Mouse (Mus musculus) liver, embryonic 18 days (tissue): ENCODE measurements around the gene Pth2. TPM values are rescaled to one million over a fixed set of nuclear protein-coding genes. Genes with fewer than 3 reads are reported as not detected.

ENCODE experiments used
- polyA plus RNA-seq: library from polyadenylated mRNA; depleted of rRNA; stranded (reverse); fragments of >200 nt; gene quantifications from 2 replicates; pipeline ENCODE4 v1.2.3, GENCODE M21; 2012; rRNA removed

The Pth2 gene
- not detected in 2 replicates for polyA plus RNA-seq

DNA sequence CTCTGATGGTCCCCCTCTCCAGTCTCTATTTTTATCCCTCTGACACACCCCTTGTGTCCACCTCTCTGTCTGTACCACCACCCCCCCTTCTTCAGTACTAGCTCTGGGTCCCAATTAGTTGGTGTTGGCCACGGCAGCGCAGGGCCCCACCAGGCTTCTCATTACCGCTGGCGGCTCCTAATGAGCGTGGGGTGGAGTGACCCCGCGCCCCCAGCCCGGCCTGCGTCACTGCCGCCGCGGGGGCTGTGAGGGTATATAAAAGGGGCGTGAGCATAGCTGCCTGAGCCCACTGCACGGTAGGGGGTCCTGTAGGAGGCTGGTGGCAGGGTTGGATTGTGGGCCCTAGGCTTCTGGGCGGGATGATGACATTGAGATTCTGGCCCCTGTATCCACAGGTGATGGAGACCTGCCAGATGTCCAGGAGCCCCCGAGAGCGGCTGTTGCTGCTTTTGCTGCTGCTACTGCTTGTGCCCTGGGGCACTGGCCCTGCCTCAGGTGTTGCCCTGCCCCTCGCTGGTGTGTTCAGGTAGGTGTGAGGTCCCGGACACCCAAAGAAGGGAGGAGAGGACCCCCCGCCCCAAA, at the start of gene Pth2:
TSS of gene Pth2 (plus strand) at position 100 of the 582 bp plus-strand sequence.

DNA sequence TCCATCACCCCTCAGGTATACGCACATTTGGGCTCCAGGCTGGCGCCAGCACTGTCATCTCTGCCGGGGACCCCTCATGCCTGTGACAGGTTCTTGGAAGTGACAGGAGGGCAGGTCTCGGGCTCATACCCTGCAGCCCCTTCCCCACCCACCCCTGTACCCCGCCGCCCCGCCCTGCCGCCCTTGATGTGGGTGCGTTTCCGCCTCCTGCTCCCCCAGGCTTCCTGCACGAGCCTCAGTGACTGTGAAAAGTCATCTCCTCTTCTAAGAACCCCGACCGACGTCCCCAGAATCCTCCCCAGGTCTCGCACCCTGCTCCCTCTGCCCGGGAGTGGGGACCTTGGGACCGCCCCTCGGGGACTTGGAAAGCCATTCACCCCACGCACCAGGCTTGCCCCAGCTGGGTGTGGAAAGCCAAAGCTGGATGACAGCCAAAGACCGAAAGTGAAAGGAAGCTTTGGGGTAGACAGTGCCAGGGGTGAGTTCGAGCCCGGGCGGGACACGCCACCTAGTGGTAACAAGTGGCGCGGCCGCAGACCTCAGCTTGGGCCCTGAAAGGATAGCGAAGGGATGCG, 44.7 kb upstream of the Pth2 start, which contains the start of the genes Gm45713 and Flt3l:
TSS of gene Gm45713 (minus strand) at position 239 of the 575 bp plus-strand sequence.
TSS of gene Flt3l (minus strand) at position 440 of the 575 bp plus-strand sequence.

DNA sequence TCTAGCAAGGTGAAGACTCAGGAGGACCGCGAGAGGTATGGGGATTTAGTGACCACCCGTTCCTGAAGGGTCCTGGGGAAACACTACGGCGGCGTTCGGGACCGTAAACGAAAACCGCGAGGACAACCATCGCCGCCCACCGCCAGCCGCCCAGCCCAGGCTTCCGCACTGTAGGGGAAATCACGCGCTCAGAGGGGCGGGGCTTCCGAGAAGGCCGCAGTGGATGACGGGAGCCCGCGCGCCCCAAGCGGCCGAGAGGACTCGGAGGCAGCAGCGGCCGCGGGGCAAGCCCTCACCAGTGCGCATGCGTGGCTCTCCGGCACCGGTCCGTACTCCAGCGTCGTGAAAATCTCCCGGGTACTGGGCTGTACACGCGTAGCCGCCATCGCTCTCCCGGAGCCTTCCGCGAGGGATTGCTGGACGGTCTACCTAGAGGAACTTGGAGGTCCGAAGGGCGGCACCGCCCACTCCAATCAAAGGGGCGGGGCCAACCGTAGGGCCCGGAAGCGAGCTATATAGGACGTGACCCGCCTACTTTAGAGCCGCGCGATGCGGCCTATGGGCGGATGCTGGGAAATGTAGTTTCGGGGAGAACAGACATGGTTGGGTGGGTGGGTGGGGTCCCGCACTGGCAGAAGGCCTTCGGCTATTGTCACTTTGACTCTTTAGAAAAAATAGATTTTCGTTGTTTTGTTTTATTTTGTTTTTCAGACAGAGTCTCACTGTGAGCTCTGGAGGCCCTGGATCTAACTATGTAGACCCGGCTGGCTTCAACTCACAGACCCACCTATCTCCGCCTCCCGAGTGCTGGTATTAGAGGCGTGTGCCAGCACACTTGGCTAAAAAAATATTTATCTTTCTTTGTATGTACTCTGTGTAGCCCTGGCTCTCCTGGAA, 26.5 kb upstream of the Pth2 start, which contains the start of the genes Pih1d1 and Aldh16a1:
TSS of gene Pih1d1 (plus strand) at position 208 of the 897 bp plus-strand sequence.
TSS of gene Aldh16a1 (minus strand) at position 489 of the 897 bp plus-strand sequence.

DNA sequence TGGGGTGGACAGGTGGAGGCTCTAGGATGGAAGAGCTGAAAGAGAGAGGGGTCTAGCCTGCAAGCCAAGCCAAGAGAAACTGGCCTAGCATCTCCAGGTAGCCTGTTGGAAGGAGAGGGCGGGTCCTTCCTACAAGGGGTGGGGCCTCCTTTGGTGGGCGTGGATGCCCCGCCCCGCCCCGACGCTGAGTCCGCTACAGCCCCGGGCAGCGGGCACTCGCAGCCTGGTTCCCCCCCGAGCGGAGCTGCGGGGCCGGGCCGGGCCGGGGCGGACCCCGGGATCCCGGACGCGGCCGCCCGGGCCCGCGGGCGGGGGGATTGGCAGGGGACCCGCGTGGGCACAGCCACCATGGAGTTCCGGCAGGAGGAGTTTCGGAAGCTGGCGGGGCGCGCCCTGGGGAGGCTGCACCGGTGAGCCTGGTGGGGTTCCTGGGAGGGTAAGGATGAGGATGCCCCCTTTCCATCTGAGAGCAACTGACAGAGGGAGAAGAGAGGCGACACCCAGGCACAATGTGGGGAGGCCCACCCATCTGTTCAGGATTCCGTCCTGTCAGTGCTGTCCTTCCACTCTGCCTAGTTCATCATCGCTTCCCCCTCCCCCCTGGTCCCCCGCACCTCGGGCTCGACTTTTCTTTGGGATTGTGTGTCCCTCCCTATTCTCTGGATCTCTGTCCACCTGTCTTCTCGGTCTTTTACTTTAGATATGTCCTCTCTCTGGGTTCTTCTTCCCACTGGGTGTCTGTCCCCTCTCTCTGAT, 16.9 kb upstream of the Pth2 start, which contains the start of gene Slc17a7:
TSS of gene Slc17a7 (plus strand) at position 215 of the 756 bp plus-strand sequence.

DNA sequence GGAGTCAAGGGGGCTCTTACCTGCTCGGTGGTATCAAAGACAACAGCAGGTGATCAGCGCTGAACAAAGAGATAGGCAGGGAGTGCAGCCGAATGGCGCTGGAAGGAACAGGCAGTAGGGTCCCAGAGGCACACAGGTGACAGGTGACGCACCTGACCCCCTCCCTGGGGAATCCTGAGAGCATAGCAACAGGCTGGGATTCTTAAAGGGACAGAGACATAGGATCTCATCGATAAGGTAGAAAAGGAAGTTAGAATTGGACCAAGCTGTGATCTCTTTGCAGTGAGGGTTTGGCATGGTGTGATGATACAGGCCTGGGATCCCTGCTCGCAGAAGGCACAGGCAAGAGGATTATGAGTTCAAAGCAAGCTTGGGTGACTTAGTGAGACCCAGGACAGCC, 1.3 kb upstream of the Pth2 start, which contains the start of gene Gfy:
TSS of gene Gfy (minus strand) at position 101 of the 400 bp plus-strand sequence.

DNA sequence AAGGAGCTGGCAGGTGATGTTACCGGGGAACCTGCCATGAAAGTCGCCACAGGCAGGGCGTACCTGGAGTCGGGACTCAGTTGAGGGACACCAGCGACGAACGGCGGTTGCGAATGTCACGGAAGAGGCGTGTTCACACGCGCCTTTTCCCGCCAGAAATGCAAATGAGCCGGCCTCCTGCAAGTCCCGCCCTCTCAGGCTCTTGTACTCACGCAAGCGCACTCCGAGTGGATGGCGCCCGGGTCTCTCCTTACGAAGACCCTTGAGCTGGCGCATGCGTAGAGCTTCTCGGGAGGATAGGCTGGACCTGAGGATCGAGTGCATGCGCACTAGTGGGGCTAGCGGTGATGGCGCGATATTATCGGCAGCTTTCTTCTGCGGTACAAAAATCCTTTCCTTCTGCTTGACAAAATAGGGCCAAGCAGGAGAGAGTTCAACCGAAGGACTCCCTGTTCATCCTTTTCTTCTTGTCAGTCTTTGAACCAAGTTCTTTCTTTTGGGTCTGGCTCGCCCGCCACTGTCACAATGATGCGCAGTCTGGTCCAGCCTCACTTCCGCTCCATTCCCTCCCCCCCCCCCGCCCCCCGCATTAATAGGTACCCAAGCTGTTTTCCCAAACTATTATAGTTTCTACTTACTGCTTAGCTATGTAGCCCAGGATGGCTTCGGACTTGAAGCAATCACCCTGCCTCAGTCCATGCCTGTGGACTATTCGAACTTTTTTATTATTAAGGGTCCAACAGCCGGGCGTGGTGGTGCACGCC, 23.8 kb downstream of the Pth2 start, which contains the start of gene Ccdc155:
TSS of gene Ccdc155 (minus strand) at position 513 of the 764 bp plus-strand sequence.

DNA sequence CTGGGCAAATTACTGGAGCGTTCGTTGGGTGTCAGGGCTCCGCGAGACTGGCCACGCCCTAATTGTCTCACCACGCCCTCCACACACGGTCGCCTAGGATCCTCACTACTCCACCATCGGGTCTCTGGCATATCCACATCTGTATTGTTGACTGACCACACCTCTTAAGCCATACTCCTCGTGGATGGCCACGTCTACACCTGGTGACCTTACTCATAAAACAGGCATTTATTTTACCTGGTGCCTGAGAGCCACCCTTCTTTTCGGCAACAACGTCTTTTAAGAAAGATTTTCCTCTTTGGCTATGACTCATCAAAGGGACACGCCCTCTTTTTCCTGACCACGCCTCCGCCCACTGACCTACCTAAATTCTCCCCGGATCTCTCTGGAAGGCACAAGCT, 31.1 kb downstream of the Pth2 start, which contains the start of gene Dkkl1:
TSS of gene Dkkl1 (minus strand) at position 297 of the 401 bp plus-strand sequence.

DNA sequence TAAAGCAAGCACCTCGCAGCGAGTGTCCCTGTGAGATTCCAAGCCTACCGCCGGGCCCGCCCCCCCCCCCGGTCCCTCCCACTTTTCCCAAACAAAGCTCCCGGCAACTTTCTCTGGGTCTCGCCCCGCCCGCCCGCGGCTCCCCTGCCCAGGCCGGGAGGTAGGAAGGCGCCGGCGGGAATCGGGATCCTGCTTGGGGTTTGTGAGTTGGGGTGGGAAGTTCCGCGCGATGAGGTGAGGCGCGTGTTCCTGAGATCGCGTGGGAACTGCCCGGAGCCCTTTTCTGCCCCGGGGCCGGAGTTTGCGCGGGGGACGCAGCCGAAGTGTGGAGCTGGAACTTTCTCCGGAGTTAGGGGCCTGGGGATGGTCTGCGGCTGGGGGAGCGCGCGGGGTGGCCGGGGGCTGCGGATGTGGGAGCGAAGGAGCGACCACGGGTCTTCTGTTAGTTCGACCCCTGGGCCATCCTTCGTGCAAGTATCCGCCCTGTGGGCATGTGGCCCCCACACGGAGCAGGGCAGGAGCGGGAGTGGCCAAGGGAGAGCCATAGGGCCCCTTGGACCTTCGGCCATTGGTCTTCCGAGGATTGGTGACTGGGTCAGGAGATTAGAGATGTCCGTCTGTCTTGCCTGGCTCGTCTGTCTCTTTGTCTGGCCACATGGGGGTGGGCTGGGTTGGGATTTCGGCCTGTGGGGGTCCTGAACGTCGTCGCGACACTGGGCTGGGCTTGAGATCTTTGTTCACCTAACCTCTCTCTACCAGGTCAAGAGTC, 35.1 kb downstream of the Pth2 start, which contains the start of gene Tead2:
TSS of gene Tead2 (plus strand) at position 81 of the 769 bp plus-strand sequence.

Other genes with a start within 250 kb of the Pth2 start
- 0.02 TPM in 1 of 2 replicates, not detected in the other for gene Tsks, start 237.8 kb upstream of the Pth2 start, polyA plus RNA-seq
- gene Cpt1c, start 206.1 kb upstream of the Pth2 start, polyA plus RNA-seq = 2.3 and 2.6 TPM in 2 replicates
- 105 and 112 TPM in 2 replicates for gene Prmt1, start 194.4 kb upstream of the Pth2 start, polyA plus RNA-seq
- gene Irf3, start 183.3 kb upstream of the Pth2 start, polyA plus RNA-seq = 50.0 and 54.3 TPM in 2 replicates
- 9.0 and 9.5 TPM in 2 replicates for gene Bcl2l12, start 182.3 kb upstream of the Pth2 start, polyA plus RNA-seq
- gene Scaf1, start 164.6 kb upstream of the Pth2 start, polyA plus RNA-seq = 13.5 and 17.4 TPM in 2 replicates
- 41.8 and 53.8 TPM in 2 replicates for gene Rras, start 163.0 kb upstream of the Pth2 start, polyA plus RNA-seq
- 1.1 and 1.7 TPM in 2 replicates for gene Prr12, start 128.1 kb upstream of the Pth2 start, polyA plus RNA-seq
- gene Nosip, start 118.6 kb upstream of the Pth2 start, polyA plus RNA-seq = 24.0 and 24.4 TPM in 2 replicates
- 17.7 and 19.5 TPM in 2 replicates for gene Prrg2, start 118.3 kb upstream of the Pth2 start, polyA plus RNA-seq
- 18.6 and 20.0 TPM in 2 replicates for gene Rcn3, start 88.8 kb upstream of the Pth2 start, polyA plus RNA-seq
- 64.9 and 71.1 TPM in 2 replicates for gene Fcgrt, start 77.1 kb upstream of the Pth2 start, polyA plus RNA-seq
- gene Rps11, start 56.6 kb upstream of the Pth2 start, polyA plus RNA-seq = 256 and 267 TPM in 2 replicates
- 1,073 and 1,547 TPM in 2 replicates for gene Rpl13a, start 52.2 kb upstream of the Pth2 start, polyA plus RNA-seq
- gene Gm45713, start 44.8 kb upstream of the Pth2 start, polyA plus RNA-seq = 0.05 and 0.17 TPM in 2 replicates
- 7.5 and 8.3 TPM in 2 replicates for gene Flt3l, start 44.6 kb upstream of the Pth2 start, polyA plus RNA-seq
- 32.5 and 35.0 TPM in 2 replicates for gene Pih1d1, start 26.7 kb upstream of the Pth2 start, polyA plus RNA-seq
- 20.1 and 26.3 TPM in 2 replicates for gene Aldh16a1, start 26.4 kb upstream of the Pth2 start, polyA plus RNA-seq
- gene Slc17a7, start 17.0 kb upstream of the Pth2 start, polyA plus RNA-seq = 0.01 TPM in 2 replicates
- not detected in 2 replicates for gene Gfy, start 1.4 kb upstream of the Pth2 start, polyA plus RNA-seq
- gene Ccdc155, start 23.9 kb downstream of the Pth2 start, polyA plus RNA-seq = 0.04 and 0.05 TPM in 2 replicates
- gene Dkkl1, start 31.2 kb downstream of the Pth2 start, polyA plus RNA-seq = 0.42 and 0.52 TPM in 2 replicates
- gene Tead2, start 34.8 kb downstream of the Pth2 start, polyA plus RNA-seq = 21.0 and 23.1 TPM in 2 replicates
- gene Cd37, start 58.1 kb downstream of the Pth2 start, polyA plus RNA-seq = 30.2 and 33.5 TPM in 2 replicates
- 0.05 and 0.06 TPM in 2 replicates for gene Slc6a16, start 60.1 kb downstream of the Pth2 start, polyA plus RNA-seq
- gene Slc6a21, start 96.5 kb downstream of the Pth2 start, polyA plus RNA-seq = 0.04 and 0.09 TPM in 2 replicates
- 3.7 and 4.2 TPM in 2 replicates for gene Trpm4, start 152.8 kb downstream of the Pth2 start, polyA plus RNA-seq
- gene Hrc, start 154.3 kb downstream of the Pth2 start, polyA plus RNA-seq = 0.20 and 0.34 TPM in 2 replicates
- 0.06 and 0.07 TPM in 2 replicates for gene Ppfia3, start 186.0 kb downstream of the Pth2 start, polyA plus RNA-seq
- 0.12 and 0.20 TPM in 2 replicates for gene Lin7b, start 189.6 kb downstream of the Pth2 start, polyA plus RNA-seq
- gene Snrnp70, start 214.7 kb downstream of the Pth2 start, polyA plus RNA-seq = 152 and 184 TPM in 2 replicates
- gene Kcna7, start 224.7 kb downstream of the Pth2 start, polyA plus RNA-seq = not detected in 2 replicates
- gene Ntf5, start 232.7 kb downstream of the Pth2 start, polyA plus RNA-seq = 0.15 and 0.17 TPM in 2 replicates
- gene Lhb, start 239.8 kb downstream of the Pth2 start, polyA plus RNA-seq = not detected in 2 replicates